Mouse (Mus musculus): ENCODE measurements around the gene Ndufa7. TPM values are rescaled to one million over a fixed set of nuclear protein-coding genes. Genes with fewer than 3 reads are reported as not detected.
"Not testable (repeated sequence)": the region's sequence is repeated elsewhere in the genome, so short reads cannot be mapped to it uniquely, and the experiment has no call there.

Gene Ndufa7
- total RNA-seq, 2 experiments from 2014 or later = 499 to 513 TPM

GRCm38 (mm10) chr17:33810334-33811141 lies 13.8 kb upstream of the Ndufa7 start, which contains the start of gene Kank3:
TSS of gene Kank3 (plus strand) at chr17:33810519.
- peak; percentile 97 to 98 for DNase-seq
- intact Hi-C loops (cut with DNase I) = no loop called here

GRCm38 (mm10) chr17:33811142-33811516 lies 13.2 kb upstream of the Ndufa7 start:
- DNase-seq = no peak
- intact Hi-C loops (cut with DNase I) = no loop called here

- DNase-seq = no peak
- intact Hi-C loops (cut with DNase I) = no loop called here
Observed at GRCm38 (mm10) chr17:33812475-33812874, 11.9 kb upstream of the Ndufa7 start.

- peak; percentile 55 to 67 for DNase-seq
- intact Hi-C loops (cut with DNase I) = no loop called here
Observed at GRCm38 (mm10) chr17:33812990-33813389, 11.4 kb upstream of the Ndufa7 start.

GRCm38 (mm10) chr17:33815399-33815798 lies 9.0 kb upstream of the Ndufa7 start:
- intact Hi-C loops (cut with DNase I) = no loop called here

GRCm38 (mm10) chr17:33816612-33817011 lies 7.8 kb upstream of the Ndufa7 start:
- DNase-seq = no peak
- intact Hi-C loops (cut with DNase I) = no loop called here

More at GRCm38 (mm10) chr17:33815399-33815798, 9.0 kb upstream of the Ndufa7 start:
- DNase-seq = no peak

- DNase-seq = peak; percentile 88 to 89
- intact Hi-C loops (cut with DNase I) = no loop called here
Observed at GRCm38 (mm10) chr17:33817184-33817968, 7.0 kb upstream of the Ndufa7 start.

GRCm38 (mm10) chr17:33817969-33818643 lies 6.3 kb upstream of the Ndufa7 start:
- intact Hi-C loops (cut with DNase I) = no loop called here
- DNase-seq = no peak

- intact Hi-C loops (cut with DNase I) = no loop called here
- no peak for DNase-seq
Observed at GRCm38 (mm10) chr17:33822436-33822959, 1.9 kb upstream of the Ndufa7 start.

GRCm38 (mm10) chr17:33823171-33823570 lies 1.2 kb upstream of the Ndufa7 start:
- intact Hi-C loops (cut with DNase I); DNase-seq: not testable (repeated sequence)

- intact Hi-C loops (cut with DNase I) = loop anchor here (5.0 kb wide), 1 partner anchor 388 kb away; no protein-coding TSS in a partner anchor
Observed at GRCm38 (mm10) chr17:33824997-33825330, 592 bp downstream of the Ndufa7 start.

GRCm38 (mm10) chr17:33825462-33825861 lies 1.1 kb downstream of the Ndufa7 start:
- DNase-seq = no peak
- intact Hi-C loops (cut with DNase I) = loop anchor here (5.0 kb wide), 1 partner anchor 388 kb away; no protein-coding TSS in a partner anchor

More at GRCm38 (mm10) chr17:33824997-33825330, 592 bp downstream of the Ndufa7 start:
- peak in 1 of 2 experiments; percentile 13 for DNase-seq

- intact Hi-C loops (cut with DNase I) = loop anchor here (5.0 kb wide), 1 partner anchor 390 kb away; no protein-coding TSS in a partner anchor
- DNase-seq = peak; percentile 78 to 88
Observed at GRCm38 (mm10) chr17:33826850-33827249, 2.5 kb downstream of the Ndufa7 start.

- intact Hi-C loops (cut with DNase I) = loop anchor here (5.0 kb wide), 1 partner anchor 392 kb away; no protein-coding TSS in a partner anchor
- peak; percentile 87 to 91 for DNase-seq
Observed at GRCm38 (mm10) chr17:33828892-33829291, 4.5 kb downstream of the Ndufa7 start.

- intact Hi-C loops (cut with DNase I) = loop anchor here (5.0 kb wide), 1 partner anchor 392 kb away; no protein-coding TSS in a partner anchor
Observed at GRCm38 (mm10) chr17:33829561-33829960, 5.2 kb downstream of the Ndufa7 start.

GRCm38 (mm10) chr17:33842966-33843795 lies 18.8 kb downstream of the Ndufa7 start, which contains the start of gene Cd320:
TSS of gene Cd320 (plus strand) at chr17:33843091.
- DNase-seq = peak; percentile 95
- intact Hi-C loops (cut with DNase I) = no loop called here

More at GRCm38 (mm10) chr17:33829561-33829960, 5.2 kb downstream of the Ndufa7 start:
- peak in 1 of 2 experiments; percentile 19 for DNase-seq

- DNase-seq = no peak
- intact Hi-C loops (cut with DNase I) = no loop called here
Observed at GRCm38 (mm10) chr17:33844196-33844595, 19.8 kb downstream of the Ndufa7 start.

GRCm38 (mm10) chr17:33848139-33848538 lies 23.8 kb downstream of the Ndufa7 start:
- no peak for DNase-seq
- intact Hi-C loops (cut with DNase I) = no loop called here

- intact Hi-C loops (cut with DNase I) = no loop called here
- no peak for DNase-seq
Observed at GRCm38 (mm10) chr17:33851331-33851730, 27.0 kb downstream of the Ndufa7 start.

Data from heart, postnatal 10 days (tissue).